Mouse (Mus musculus) G1E (cell line): ENCODE results near the gene Fgfr2. TPM values are rescaled to one million over a fixed set of nuclear protein-coding genes. Genes with fewer than 3 reads are reported as not detected.

ENCODE experiments used
- ATAC-seq: 2 replicates; pipeline ENCODE4 v1.8.0; 2016; ENCODE audit warnings: mild to moderate bottlenecking; ENCODE audit not compliant: insufficient number of reproducible peaks, poor library complexity, low FRiP score, severe bottlenecking; ENCODE audit errors: extremely low read depth
- DNase-seq: peaks from one replicate; pipeline ENCODE4 v3.0.0; 2012; ENCODE audit warnings: low spot score
- H3K27me3 ChIP-seq: 2 replicates; pipeline ENCODE4 v1.6.1; 2012; ENCODE audit warnings: mild to moderate bottlenecking, low read length, inconsistent platforms; ENCODE audit not compliant: insufficient read depth
- H3K36me3 ChIP-seq: replicated peaks from 2 replicates; pipeline ENCODE3; 2012; ENCODE audit warnings: mild to moderate bottlenecking, inconsistent platforms
- H3K4me1 ChIP-seq: 2 replicates; pipeline ENCODE4 v1.6.1; 2012; ENCODE audit warnings: low read depth, low read length, inconsistent platforms, mixed read lengths; ENCODE audit not compliant: insufficient read depth
- H3K4me3 ChIP-seq: 2 replicates; pipeline ENCODE4 v1.5.1; 2012; ENCODE audit warnings: low read depth, mild to moderate bottlenecking, inconsistent platforms, low read length, moderate library complexity, mixed read lengths
- H3K9me3 ChIP-seq: replicated peaks from 2 replicates; pipeline ENCODE4 v1.6.1; 2012; ENCODE audit warnings: inconsistent platforms
- CTCF ChIP-seq: IDR thresholded peaks from 2 replicates; pipeline ENCODE4 v1.5.1; 2012; ENCODE audit warnings: low read depth, low read length, inconsistent platforms, mixed read lengths
- GATA1 ChIP-seq: IDR thresholded peaks from 2 replicates; pipeline ENCODE4 v1.6.1; 2012; ENCODE audit warnings: borderline replicate concordance, low read length, inconsistent platforms, mixed read lengths
- GATA2 ChIP-seq: IDR thresholded peaks from 2 replicates; pipeline ENCODE4 v1.6.1; 2012; ENCODE audit warnings: low read depth, low read length, inconsistent platforms, borderline replicate concordance
- POLR2AphosphoS5 ChIP-seq: IDR thresholded peaks from 2 replicates; pipeline ENCODE4 v1.6.1; 2012; ENCODE audit warnings: low read depth, low read length, inconsistent platforms; ENCODE audit not compliant: insufficient replicate concordance
- TAL1 ChIP-seq: conservative IDR thresholded peaks from 2 replicates; pipeline ENCODE4 v1.6.1; 2012; ENCODE audit warnings: low read depth, low read length, inconsistent platforms, mixed read lengths
- polyA plus RNA-seq: library from polyadenylated mRNA; stranded (reverse); fragments of >175 nt; gene quantifications from 2 replicates; pipeline ENCODE4 v1.2.3, GENCODE M21; 2012
- total RNA-seq, 2 experiments: library from RNA; stranded (forward) in 1 of 2; stranded (reverse) in 1 of 2; fragments of 200-1000 nt in 1 of 2; fragments of >200 nt in 1 of 2; fragmentation: Nextera tagmentation in 1 of 2; gene quantifications; 2 replicates each; pipeline ENCODE4 v1.2.3; 2014 to 2017

Gene Fgfr2
- total and polyA plus RNA-seq, 3 experiments: 0.22 TPM; not detected in 2

- Histone ChIP-seq H3K36me3 (peaks cover 87% of the 10 kb centered on the region), H3K9me3 (no peaks in the 10 kb centered on the region), H3K27me3 (no peaks in the 10 kb centered on the region), H3K4me3 (no peak overlapping the region), H3K4me1 (peaks cover 55% of the 10 kb centered on the region)
- ATAC-seq: no peak
- TF ChIP-seq CTCF (no peak), GATA1 (no peak), TAL1 (no peak), GATA2 (no peak), POLR2AphosphoS5 (no peak)
- no peak for DNase-seq
These were observed 390.9 kb downstream of the Fgfr2 start for GRCm38 (mm10) chr7:132732136-132732789.

- ATAC-seq (no peak), DNase-seq (no peak)
- Histone ChIP-seq H3K4me3 (no peak overlapping the region), H3K9me3 (no peaks in the 10 kb centered on the region), H3K36me3 (peaks cover 89% of the 10 kb centered on the region), H3K4me1 (peaks cover 50% of the 10 kb centered on the region), H3K27me3 (no peaks in the 10 kb centered on the region)
- no peak for TF ChIP-seq CTCF
- no peak for TF ChIP-seq GATA1
- TF ChIP-seq POLR2AphosphoS5: no peak
- no peak for TF ChIP-seq GATA2
- TF ChIP-seq TAL1: no peak
These were observed 391.6 kb downstream of the Fgfr2 start for GRCm38 (mm10) chr7:132731558-132731957.

- TF ChIP-seq POLR2AphosphoS5 (no peak), GATA1 (no peak), GATA2 (no peak), CTCF (no peak), TAL1 (no peak)
- Histone ChIP-seq H3K9me3 (no peaks in the 10 kb centered on the region), H3K27me3 (no peaks in the 10 kb centered on the region), H3K36me3 (peaks cover 87% of the 10 kb centered on the region), H3K4me3 (no peak overlapping the region), H3K4me1 (peaks cover 39% of the 10 kb centered on the region)
- ATAC-seq: no peak
- no peak for DNase-seq
These were observed 392.6 kb downstream of the Fgfr2 start for GRCm38 (mm10) chr7:132730510-132730909.

- peak; percentile 82 for ATAC-seq
- Histone ChIP-seq H3K4me3 (no peak overlapping the region), H3K9me3 (no peaks in the 10 kb centered on the region), H3K36me3 (peaks cover 90% of the 10 kb centered on the region), H3K4me1 (peaks cover 28% of the 10 kb centered on the region), H3K27me3 (no peaks in the 10 kb centered on the region)
- no peak for DNase-seq
- TF ChIP-seq GATA1: no peak
- TF ChIP-seq POLR2AphosphoS5: no peak
- no peak for TF ChIP-seq GATA2
- TF ChIP-seq TAL1: no peak
- TF ChIP-seq CTCF: no peak
These were observed 393.9 kb downstream of the Fgfr2 start for GRCm38 (mm10) chr7:132729093-132729831.

DNA sequence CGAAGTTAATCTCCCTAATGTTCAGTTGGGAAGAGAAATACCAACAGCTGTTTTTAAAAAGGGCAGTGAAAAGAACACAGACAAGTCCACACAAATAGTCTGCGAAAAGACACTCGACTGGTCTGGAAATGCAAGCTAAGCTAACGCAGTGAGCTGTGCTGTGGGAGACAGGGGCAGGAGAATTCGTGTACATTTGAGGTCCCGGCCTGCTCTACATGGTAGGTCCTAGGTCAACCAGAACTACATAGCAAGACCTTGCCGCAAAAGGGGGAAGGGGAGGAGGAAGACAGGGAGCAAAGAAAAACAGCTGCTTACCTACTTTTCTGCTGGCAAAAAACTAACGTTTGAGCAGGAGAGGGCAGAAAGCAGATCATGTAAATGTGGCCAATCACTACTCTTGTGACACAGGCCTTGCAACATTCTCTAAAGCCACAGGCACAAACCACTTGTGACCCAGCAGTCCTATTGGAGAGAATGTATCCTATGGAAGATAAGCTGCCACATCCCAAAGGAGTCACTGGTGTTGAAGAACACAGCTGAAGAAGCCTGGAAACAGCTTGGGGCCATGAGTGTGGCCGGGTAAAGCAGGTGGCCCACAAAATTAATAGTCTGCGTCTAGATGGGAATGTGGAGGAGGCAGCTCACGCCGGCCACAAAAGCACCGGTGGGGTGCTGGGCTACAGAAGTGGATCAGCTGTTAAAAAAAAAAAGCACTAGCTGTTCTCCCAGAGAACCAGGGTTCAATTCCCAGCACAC is 396.9 kb downstream of the Fgfr2 start:
- H3K27me3 ChIP-seq: no peaks in the 10 kb centered on the region
- H3K4me1 ChIP-seq: peaks cover 36% of the 10 kb centered on the region
- peaks cover 85% of the 10 kb centered on the region for H3K36me3 ChIP-seq
- no peak for DNase-seq
- no peak for TF ChIP-seq TAL1
- ATAC-seq: no peak
- H3K9me3 ChIP-seq: no peaks in the 10 kb centered on the region
- no peak overlapping the region for H3K4me3 ChIP-seq

GRCm38 (mm10) chr7:132724501-132725062 is 398.6 kb downstream of the Fgfr2 start:
- no peak for ATAC-seq
- H3K36me3 ChIP-seq: peaks cover 85% of the 10 kb centered on the region
- no peak for DNase-seq
- no peak overlapping the region for H3K4me3 ChIP-seq
- TF ChIP-seq CTCF (no peak), TAL1 (no peak), GATA1 (no peak), GATA2 (no peak), POLR2AphosphoS5 (no peak)
- no peaks in the 10 kb centered on the region for H3K27me3 ChIP-seq
- H3K4me1 ChIP-seq: peaks cover 40% of the 10 kb centered on the region
- no peaks in the 10 kb centered on the region for H3K9me3 ChIP-seq
